Mouse (Mus musculus) adrenal gland, adult 2 months (tissue): ENCODE measurements at regions not wholly inside any gene's neighbourhood (a gene's known extent, or its start where the extent isn't known, plus 50 kb on each side); places are given as distances from the start of the nearest gene placed in this dataset.
A peak's percentile ranks its signal among the peaks of the same experiment; 100 is the strongest.
"Not testable (repeated sequence)": the region's sequence is repeated elsewhere in the genome, so short reads cannot be mapped to it uniquely, and the experiment has no call there.

Experiments
- DNase-seq: peaks from one replicate; pipeline ENCODE4 v3.0.0; 2021

GRCm38 (mm10) chr14:37571971-37572370, 436.9 kb upstream of the Ghitm start:
- no peak for DNase-seq

DNA sequence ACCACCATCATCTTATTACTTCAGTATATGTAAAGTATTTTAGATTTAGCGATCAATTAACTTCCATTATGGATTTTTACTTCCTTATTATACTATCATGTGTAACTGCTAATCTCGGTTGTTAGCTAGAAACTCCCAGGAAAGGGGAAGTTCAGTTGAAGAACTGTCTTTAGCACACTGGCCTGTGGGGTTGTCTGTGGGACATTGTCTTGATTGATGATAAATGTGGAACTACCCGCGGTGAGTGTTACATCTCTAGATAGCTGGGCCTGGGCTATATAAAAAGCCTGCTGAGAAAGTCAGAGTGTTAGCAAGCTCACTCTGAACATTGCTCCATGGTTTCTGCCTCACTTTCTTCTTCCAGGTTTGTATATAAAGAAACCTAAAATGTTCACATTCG, 423.2 kb upstream of the Ghitm start:
- no peak for DNase-seq

- no peak for DNase-seq
Measured at GRCm38 (mm10) chr14:37523616-37524015, 388.5 kb upstream of the Ghitm start.

GRCm38 (mm10) chr14:37520631-37521030, 385.6 kb upstream of the Ghitm start:
- not testable (repeated sequence) for DNase-seq

- DNase-seq: no peak
Measured at GRCm38 (mm10) chr14:37505314-37505713, 370.2 kb upstream of the Ghitm start.

- no peak for DNase-seq
Measured at GRCm38 (mm10) chr14:37490711-37491110, 355.6 kb upstream of the Ghitm start.

GRCm38 (mm10) chr14:37485292-37485691, 350.2 kb upstream of the Ghitm start:
- DNase-seq: no peak

DNA sequence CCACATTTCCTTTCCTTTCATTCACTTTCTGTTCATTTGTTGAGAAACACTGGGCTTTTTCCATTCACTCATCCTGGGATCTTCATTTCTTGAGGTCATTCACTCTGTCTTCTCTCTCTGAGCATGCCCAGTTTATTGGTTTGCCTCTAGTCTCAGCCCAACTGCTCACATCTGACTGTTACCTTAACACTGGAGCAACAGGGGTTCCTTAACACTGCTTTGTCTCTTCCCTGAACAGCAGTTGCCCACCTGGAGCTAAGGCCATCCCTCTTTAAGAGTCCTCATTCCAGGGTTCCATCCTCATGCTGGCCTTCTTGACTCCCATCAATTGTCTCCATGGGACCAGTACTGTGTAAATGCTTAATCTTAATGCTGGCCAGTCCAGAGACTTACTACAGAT, 342.5 kb upstream of the Ghitm start:
- DNase-seq: no peak

- no peak for DNase-seq
Measured at GRCm38 (mm10) chr14:37468711-37469110, 333.6 kb upstream of the Ghitm start.

- DNase-seq: no peak
Measured at GRCm38 (mm10) chr14:37440874-37441273, 305.8 kb upstream of the Ghitm start.

DNA sequence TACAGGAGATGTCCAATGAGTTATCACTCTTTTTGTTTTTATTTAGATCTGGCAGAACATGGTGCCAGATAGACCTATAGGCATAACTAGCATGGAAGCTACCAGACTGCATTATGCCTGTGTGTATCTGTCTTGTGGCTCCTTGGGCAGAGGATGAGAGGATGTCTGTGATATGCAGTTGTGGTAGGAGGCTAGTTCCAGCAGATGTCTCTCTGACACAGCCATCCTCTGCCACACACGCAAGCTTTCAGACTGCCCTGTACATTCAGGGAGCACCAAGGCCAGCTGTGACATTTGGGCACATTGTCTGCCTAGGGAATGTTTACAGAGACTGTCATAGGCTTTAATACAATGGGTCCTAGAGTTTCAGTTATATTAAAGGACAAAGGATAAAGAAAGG, 295.6 kb upstream of the Ghitm start:
- no peak for DNase-seq

GRCm38 (mm10) chr14:37425506-37425905, 290.4 kb upstream of the Ghitm start:
- DNase-seq: no peak

- DNase-seq: no peak
Measured at GRCm38 (mm10) chr14:37421566-37421965, 286.5 kb upstream of the Ghitm start.

GRCm38 (mm10) chr14:37412583-37412982, 277.5 kb upstream of the Ghitm start:
- DNase-seq: not testable (repeated sequence)

- no peak for DNase-seq
Measured at GRCm38 (mm10) chr14:37371972-37372371, 236.9 kb upstream of the Ghitm start.

GRCm38 (mm10) chr14:37361896-37362295, 226.8 kb upstream of the Ghitm start:
- no peak for DNase-seq

DNA sequence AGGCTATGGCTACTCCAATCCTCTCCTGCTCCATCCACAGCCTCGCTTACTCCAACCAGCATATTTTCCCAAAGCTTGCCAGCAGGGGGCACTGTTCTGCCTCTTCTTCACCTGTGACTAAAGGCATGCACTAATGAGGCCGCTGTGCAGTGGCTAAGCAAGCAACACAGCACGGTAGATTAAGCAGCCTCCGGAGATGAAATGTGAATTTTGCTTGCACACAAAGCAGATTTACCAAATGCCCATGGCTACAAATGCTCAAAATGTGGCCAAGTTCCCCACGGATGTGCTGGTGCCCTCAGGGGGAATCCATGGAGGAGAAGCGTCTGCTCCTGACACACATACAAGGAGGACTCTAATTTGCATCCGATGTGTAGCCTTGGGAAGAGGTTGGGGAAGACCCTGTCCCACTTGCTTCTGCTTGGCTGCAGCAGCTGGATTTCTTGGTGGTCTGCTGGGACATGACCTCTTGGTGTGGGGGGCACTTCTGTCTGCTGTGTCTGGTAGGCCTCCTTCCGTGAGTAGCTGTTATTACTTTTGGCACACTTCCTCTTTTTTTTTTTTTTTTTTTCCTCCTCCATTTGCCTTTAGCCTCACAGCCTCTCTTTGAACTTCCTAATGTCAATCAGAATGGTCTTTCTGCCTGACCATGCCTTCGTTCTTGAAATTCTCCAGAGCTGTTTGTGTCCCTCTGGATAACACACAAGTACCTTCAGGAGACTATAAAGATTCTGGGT, 221.1 kb upstream of the Ghitm start:
- peak; percentile 72 for DNase-seq

- DNase-seq: peak; percentile 8
Measured at GRCm38 (mm10) chr14:37323392-37323791, 188.3 kb upstream of the Ghitm start.

GRCm38 (mm10) chr14:37315239-37315895, 180.3 kb upstream of the Ghitm start:
- no peak for DNase-seq

DNA sequence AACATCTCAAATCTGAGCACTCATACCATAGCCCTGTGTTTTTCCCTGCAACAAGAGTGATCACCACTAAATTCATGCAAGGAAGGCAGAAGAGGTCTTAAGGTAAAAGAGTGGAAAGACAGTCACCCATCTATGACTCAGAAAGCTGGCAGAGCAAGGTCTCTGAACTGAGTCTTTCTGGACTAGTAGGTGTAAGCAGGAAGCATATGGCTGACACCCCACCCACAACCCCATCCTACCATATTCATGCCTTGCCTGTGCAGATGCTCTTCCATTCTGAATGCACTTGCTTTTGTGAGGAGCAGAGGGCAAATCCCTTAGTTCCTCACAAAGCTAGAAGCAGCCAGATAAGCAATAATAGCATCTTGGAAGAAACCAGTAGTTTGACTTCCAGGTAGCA, 178.8 kb upstream of the Ghitm start:
- DNase-seq: no peak

DNA sequence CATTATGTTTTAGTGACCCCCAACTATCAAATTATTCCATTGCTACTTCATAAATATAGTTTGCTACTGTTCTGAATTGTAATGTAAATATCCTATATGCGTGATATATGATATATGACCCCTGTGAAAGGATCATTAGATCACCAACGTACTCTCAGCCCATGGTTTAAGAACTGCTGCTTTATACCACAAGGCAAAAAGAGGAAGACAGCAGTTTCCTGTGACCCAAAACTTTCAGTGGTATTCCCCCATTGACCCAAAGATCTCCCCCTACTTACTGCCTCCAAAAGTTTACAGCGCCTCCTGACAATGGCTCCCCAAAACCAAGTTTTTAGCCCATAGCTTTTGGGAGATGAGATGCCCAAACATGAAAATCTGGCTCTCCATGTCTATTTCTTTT, 177.8 kb upstream of the Ghitm start:
- DNase-seq: no peak

- DNase-seq: no peak
Measured at GRCm38 (mm10) chr14:37306622-37307274, 171.7 kb upstream of the Ghitm start.

GRCm38 (mm10) chr14:37298631-37299030, 163.6 kb upstream of the Ghitm start:
- DNase-seq: no peak
